Mouse (Mus musculus): Measurements from ENCODE around the gene Prnp.

DNA sequence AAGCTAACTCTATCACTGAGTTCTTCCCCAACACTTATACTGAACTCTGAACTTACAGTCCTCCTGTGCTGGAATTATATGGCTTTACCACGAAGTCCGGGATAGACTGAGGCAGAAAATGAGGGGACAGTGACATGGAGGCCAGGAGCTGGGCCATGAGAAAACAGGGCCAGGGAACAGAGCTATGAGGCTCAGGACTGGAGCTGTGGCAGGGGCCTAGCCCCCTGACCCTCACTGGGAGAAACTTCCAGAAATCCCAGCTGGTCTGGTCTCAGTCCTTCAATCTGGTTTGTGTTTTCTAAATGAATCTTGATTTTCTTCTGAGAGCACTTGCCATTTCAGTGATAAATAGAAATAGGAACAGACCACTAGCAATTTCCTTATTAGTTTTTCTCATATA, 24.5 kb downstream of the Prnp start:
- no peak for TF ChIP-seq CTCF (IDR thresholded peaks at IDR 0.05; ENCODE audit: low read depth)
- no peak for TF ChIP-seq EP300 (optimal IDR thresholded peaks at IDR 0.05)

Data from stomach, postnatal 0 days (tissue).